Mouse (Mus musculus): ENCODE measurements at regions not wholly inside any gene's neighbourhood (a gene's known extent, or its start where the extent isn't known, plus 50 kb on each side); places are given as distances from the start of the nearest gene placed in this dataset.

DNA sequence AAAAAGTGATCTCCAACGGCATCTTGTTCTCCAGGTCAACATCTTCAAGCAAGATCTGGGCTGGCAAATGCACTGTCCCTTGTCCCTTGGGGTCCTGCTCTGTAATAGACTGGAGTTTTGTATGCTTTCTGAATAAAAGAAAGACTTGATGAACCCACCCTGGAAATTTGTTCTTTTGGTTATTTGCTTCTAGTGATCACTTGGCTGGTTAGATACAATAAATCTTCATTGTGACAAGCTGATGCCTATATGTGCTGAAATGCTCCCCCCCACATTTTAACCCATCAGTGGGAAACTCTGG is 65.0 kb downstream of the Dmac1 start:
- DNase-seq (ENCODE audit: extremely low spot score in 1 of 2, low spot score in 1 of 2) = no peak

DNA sequence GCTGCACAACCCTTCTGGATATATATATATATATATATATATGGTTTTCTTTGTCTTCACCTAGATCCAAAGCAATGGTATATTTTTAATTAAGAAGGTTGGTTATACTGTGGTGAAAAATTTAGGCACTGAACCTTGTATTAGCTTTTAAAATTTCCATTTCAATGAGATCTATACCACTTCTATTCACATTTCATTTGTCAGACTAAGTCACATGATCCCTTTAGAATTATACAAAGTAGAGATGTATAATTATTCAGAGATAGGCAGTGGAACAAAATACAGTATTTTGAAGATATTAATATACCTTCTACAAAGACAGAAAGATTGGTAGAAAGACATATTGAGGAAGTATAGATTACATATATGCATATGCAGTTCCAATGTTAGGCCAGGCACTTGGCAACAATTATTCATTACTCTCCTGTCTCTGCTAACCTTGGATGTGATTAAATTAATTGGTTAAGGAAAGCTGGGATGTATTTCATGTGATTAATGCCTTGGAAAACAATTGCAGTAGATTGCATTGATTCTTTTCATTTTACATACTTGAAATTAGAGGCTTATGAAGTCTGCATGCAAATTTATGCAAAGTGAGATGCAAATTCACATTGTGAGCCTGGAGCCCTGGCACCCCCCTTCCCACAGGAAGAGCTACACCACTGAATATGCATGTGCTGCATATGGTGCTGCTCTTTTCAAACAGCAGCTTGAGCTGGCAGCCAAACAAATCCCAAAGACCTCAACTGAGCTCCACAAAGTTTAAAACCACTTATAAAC is 65.5 kb downstream of the Dmac1 start:
- peak in 1 of 2 experiments; percentile 5 for DNase-seq (ENCODE audit: extremely low spot score in 1 of 2, low spot score in 1 of 2)
